Mouse (Mus musculus): ENCODE results near the gene Ubn1. TPM values are rescaled to one million over a fixed set of nuclear protein-coding genes. Genes with fewer than 3 reads are reported as not detected.

The Ubn1 gene
- total and polyA plus RNA-seq, 2 experiments from 2014 or later: 8.2 to 29.8 TPM

DNA sequence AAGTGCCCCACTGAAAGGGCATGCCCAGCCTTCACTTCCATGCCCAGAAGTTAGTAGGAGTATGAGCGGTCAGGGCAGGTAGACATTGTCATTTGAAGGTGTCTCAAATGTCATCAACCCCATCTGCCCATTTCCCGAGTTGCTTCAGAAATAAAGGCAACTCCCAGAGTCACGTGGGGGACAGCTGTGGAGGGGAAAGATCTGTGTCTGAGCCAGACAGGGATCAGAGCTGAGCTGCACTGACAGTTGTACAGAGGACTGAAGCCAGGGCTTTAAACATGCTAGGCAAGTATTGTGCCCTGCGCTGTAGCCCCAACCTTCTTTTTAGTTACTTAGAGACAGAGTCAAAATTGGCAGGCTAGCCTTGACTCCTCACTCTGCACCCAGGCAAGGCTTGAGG, 70.0 kb downstream of the Ubn1 start:
- Histone ChIP-seq H3K36me3 (ENCODE audit: insufficient read depth, low read length) (no peaks in the 10 kb centered on the region), H3K27ac (no peak overlapping the region)
- 0 out of 2 replicates have a peak, but pooled peaks have one; percentile 62 for ATAC-seq

DNA sequence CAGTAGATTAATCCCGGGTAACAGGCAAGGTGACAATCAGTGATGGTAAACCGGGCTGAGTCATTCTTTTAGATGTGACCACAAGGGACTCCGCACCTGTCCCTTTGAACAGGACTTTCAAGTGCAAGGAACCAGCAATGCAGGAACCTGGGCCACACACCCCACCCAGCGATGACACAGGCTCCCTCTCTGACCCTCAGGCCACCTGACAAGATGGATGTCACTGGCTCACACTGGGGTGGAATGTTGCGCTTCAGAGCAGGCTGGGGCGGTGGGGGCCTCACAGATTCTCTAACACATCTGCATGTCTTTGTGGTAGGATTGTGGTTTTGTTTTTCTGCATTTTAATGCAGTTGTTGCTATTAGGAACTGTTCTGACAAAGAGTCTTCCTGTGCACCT, 73.6 kb downstream of the Ubn1 start:
- ATAC-seq: no peak
- no peak for DNase-seq (ENCODE audit: low spot score)

More for the DNA sequence above, 70.0 kb downstream of the Ubn1 start:
- H3K9ac ChIP-seq (replicated peaks; ENCODE audit: low read length): no peak overlapping the region
- WGBS: 64% methylated on average over 4 of the region's 4 CpGs
- no peak overlapping the region for H3K4me2 ChIP-seq (ENCODE audit: low read depth, low read length)
- TF ChIP-seq CTCF (IDR thresholded peaks at IDR 0.05; ENCODE audit: low read depth): no peak
- H3K4me3 ChIP-seq (ENCODE audit: low read length): no peak overlapping the region
- no peaks in the 10 kb centered on the region for H3K4me1 ChIP-seq (ENCODE audit: insufficient read depth, low read length)
- H3K9me3 ChIP-seq (ENCODE audit: low read length): no peaks in the 10 kb centered on the region
- H3K27me3 ChIP-seq (ENCODE audit: insufficient read depth, low read length): no peaks in the 10 kb centered on the region
- no peak for DNase-seq (ENCODE audit: low spot score)

DNA sequence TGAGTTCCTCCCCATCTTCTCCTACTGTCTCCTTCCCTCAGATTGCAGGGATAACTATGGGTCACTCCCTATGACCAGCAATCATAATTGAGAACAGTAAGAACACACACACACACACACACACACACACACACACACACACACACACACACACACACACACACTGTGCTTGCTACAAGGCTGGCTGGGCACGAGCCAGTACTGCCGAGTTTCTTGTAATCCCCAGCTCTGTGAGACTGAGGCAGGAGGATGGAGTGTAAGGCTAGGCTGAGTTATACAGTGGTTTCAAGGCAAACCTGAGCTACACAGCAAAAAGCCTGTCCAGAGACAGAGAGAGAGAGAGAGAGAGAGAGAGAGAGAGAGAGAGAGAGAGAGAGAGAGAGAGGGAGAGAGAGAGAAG, 80.3 kb downstream of the Ubn1 start:
- Histone ChIP-seq H3K9me3 (ENCODE audit: low read length) (no peaks in the 10 kb centered on the region), H3K36me3 (ENCODE audit: insufficient read depth, low read length) (no peaks in the 10 kb centered on the region), H3K27me3 (ENCODE audit: insufficient read depth, low read length) (peaks cover 46% of the 10 kb centered on the region), H3K4me2 (ENCODE audit: low read depth, low read length) (no peak overlapping the region), H3K4me3 (ENCODE audit: low read length) (no peak overlapping the region), H3K27ac (no peak overlapping the region), H3K9ac (replicated peaks; ENCODE audit: low read length) (no peak overlapping the region), H3K4me1 (ENCODE audit: insufficient read depth, low read length) (peaks cover 6% of the 10 kb centered on the region; the same call in 1 of the 2 replicates)
- DNase-seq (ENCODE audit: low spot score) (no peak), ATAC-seq (no peak)
- 45% methylated on average over 2 of the region's 2 CpGs for WGBS
- no peak for TF ChIP-seq CTCF (IDR thresholded peaks at IDR 0.05; ENCODE audit: low read depth)

More for the DNA sequence above, 73.6 kb downstream of the Ubn1 start:
- 80% methylated on average over 6 of the region's 6 CpGs for WGBS
- Histone ChIP-seq H3K9me3 (ENCODE audit: low read length) (no peaks in the 10 kb centered on the region), H3K27me3 (ENCODE audit: insufficient read depth, low read length) (no peaks in the 10 kb centered on the region), H3K4me2 (ENCODE audit: low read depth, low read length) (no peak overlapping the region), H3K27ac (no peak overlapping the region), H3K4me1 (ENCODE audit: insufficient read depth, low read length) (no peaks in the 10 kb centered on the region), H3K9ac (replicated peaks; ENCODE audit: low read length) (no peak overlapping the region), H3K4me3 (ENCODE audit: low read length) (no peak overlapping the region), H3K36me3 (ENCODE audit: insufficient read depth, low read length) (no peaks in the 10 kb centered on the region)
- no peak for TF ChIP-seq CTCF (IDR thresholded peaks at IDR 0.05; ENCODE audit: low read depth)

- H3K4me1 ChIP-seq (ENCODE audit: insufficient read depth, low read length): peaks cover 6% of the 10 kb centered on the region; the same call in 1 of the 2 replicates
- peak; percentile 64 for ATAC-seq
- no peak overlapping the region for H3K4me2 ChIP-seq (ENCODE audit: low read depth, low read length)
- no peak overlapping the region for H3K9ac ChIP-seq (replicated peaks; ENCODE audit: low read length)
- no peak for TF ChIP-seq CTCF (IDR thresholded peaks at IDR 0.05; ENCODE audit: low read depth)
- no peaks in the 10 kb centered on the region for H3K9me3 ChIP-seq (ENCODE audit: low read length)
- no peak overlapping the region for H3K27ac ChIP-seq
- peaks cover 46% of the 10 kb centered on the region for H3K27me3 ChIP-seq (ENCODE audit: insufficient read depth, low read length)
- no peak overlapping the region for H3K4me3 ChIP-seq (ENCODE audit: low read length)
- no peak for DNase-seq (ENCODE audit: low spot score)
- no peaks in the 10 kb centered on the region for H3K36me3 ChIP-seq (ENCODE audit: insufficient read depth, low read length)
- 12% methylated on average over 4 of the region's 4 CpGs for WGBS
Measured at GRCm38 (mm10) chr16:5130766-5131165, 80.9 kb downstream of the Ubn1 start.

- H3K9me3 ChIP-seq (ENCODE audit: low read length): no peaks in the 10 kb centered on the region
- no peak overlapping the region for H3K27ac ChIP-seq
- DNase-seq (ENCODE audit: low spot score) (no peak), ATAC-seq (0 out of 2 replicates have a peak, but pooled peaks have one; percentile 14)
- no peak for TF ChIP-seq CTCF (IDR thresholded peaks at IDR 0.05; ENCODE audit: low read depth)
- H3K36me3 ChIP-seq (ENCODE audit: insufficient read depth, low read length): no peaks in the 10 kb centered on the region
- peaks cover 6% of the 10 kb centered on the region; the same call in 1 of the 2 replicates for H3K4me1 ChIP-seq (ENCODE audit: insufficient read depth, low read length)
- H3K4me3 ChIP-seq (ENCODE audit: low read length): peak overlapping the region; percentile 34
- no peak overlapping the region for H3K9ac ChIP-seq (replicated peaks; ENCODE audit: low read length)
- H3K4me2 ChIP-seq (ENCODE audit: low read depth, low read length): peak overlapping the region; percentile 52
- 4% methylated on average over 25 of the region's 25 CpGs for WGBS
- peaks cover 46% of the 10 kb centered on the region for H3K27me3 ChIP-seq (ENCODE audit: insufficient read depth, low read length)
Measured at GRCm38 (mm10) chr16:5131251-5131922, 81.5 kb downstream of the Ubn1 start.

GRCm38 (mm10) chr16:5132401-5132801, 82.5 kb downstream of the Ubn1 start, which contains the start of gene Ppl:
Gene Ppl, minus strand, starts transcription at chr16:5132421.
- Histone ChIP-seq H3K4me3 (ENCODE audit: low read length) (peak within 1 kb of the TSS; percentile 34), H3K9me3 (ENCODE audit: low read length) (no peaks in the 10 kb centered on the region), H3K27me3 (ENCODE audit: insufficient read depth, low read length) (peaks cover 46% of the 10 kb centered on the region), H3K27ac (no peak within 1 kb of the TSS), H3K36me3 (ENCODE audit: insufficient read depth, low read length) (no peaks in the 10 kb centered on the region), H3K4me1 (ENCODE audit: insufficient read depth, low read length) (peaks cover 6% of the 10 kb centered on the region; the same call in 1 of the 2 replicates), H3K9ac (replicated peaks; ENCODE audit: low read length) (no peak within 1 kb of the TSS; the same call in 1 of the 2 replicates), H3K4me2 (ENCODE audit: low read depth, low read length) (peak within 1 kb of the TSS; percentile 52)
- TF ChIP-seq CTCF (IDR thresholded peaks at IDR 0.05; ENCODE audit: low read depth): 0 out of 2 replicates have a peak, but pooled peaks have one; percentile 12
- WGBS: under 1% methylated on average over 34 of the region's 39 CpGs
- DNase-seq (ENCODE audit: low spot score): no peak
- ATAC-seq: no peak

Data from hindbrain, postnatal 0 days (tissue).